Mouse (Mus musculus): ENCODE data around the gene Kdm2b.
A peak's percentile ranks its signal among the peaks of the same experiment; 100 is the strongest.

The Kdm2b gene

DNA sequence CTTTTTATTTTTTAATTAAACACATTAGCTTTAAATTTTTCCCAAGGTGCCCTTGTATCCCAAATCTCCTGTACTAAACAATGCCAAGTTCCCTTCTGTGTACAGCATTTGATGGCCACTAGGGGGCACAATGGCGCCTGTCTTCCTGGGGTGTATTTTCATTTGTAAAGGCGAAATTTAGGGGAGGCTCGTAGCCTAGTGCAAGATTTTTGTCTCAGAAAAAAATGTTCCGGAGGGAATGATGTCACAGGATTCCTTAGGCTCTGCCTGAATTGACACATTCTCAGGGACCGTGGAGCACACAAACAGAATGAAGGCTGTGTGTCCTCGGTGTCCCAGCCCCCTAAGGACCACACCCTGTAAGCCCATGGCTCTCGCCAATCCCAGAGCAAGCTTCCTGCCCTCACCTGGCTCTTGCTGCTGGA, 64.1 kb downstream of the Kdm2b start:
- peak; percentile 72 for DNase-seq

DNA sequence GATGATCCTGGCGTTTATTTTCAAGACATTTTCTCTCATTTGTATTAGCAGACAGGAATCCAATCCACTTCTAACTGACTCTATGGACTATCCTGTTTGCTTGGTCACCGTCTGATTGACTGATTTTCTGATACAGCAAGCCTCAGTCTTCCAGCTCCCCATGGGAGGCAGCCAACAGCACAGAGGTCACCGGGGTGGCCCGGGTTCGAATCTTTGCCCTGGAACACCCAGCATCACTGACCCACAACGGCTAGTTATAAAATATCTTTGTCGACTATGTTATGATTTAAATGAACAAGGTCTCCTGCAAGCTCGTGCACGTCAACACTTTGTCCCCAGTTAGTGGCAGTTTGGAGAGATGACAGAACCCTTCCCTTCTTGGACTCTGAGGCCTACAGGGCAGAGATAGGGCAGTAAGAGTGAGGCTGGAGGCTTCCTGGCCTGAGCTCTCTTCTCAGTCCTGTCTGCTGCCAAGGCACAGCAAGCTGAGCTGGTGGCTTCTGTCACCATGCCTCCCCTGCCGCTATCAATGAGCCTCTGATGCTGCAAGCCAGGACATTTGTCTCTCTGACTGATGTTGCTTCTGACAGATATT, 65.7 kb downstream of the Kdm2b start:
- DNase-seq: no peak

DNA sequence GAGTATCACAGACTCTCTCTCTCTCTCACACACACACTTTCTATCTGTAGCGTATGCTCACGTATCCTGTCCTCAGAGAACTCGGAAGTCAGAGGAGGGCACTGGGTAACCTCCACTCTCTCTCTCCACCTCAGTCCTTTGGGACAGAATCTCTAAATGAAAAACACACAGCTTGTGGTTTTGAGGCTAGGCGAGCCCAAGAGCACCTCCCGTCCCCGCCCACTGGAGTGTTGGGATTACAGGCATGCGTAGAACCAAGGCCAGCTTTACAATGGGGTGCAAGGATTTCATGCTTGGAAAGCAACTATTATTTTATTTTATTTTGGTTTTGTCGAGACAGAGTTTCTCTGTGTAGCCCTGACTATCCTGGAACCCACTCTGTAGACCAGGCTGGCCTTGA, 67.7 kb downstream of the Kdm2b start:
- DNase-seq: no peak

DNA sequence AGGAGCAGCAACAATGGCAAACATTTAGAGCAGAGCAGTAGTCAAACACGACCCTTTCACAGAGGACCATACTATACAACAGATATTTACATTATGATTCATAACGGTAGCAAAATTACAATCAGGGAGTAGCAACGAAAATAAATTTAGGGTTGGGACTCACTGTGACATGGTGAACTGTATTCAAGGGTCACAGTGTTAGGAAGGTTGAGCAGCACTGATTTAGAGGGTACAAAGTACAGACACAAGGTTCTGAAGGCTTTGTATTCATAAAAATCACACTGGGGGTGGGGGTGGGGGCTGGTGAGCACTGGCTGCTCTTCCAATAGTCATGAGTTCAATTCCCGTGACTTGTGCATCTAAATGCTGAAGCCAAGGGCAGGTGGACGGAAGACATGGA, 69.1 kb downstream of the Kdm2b start:
- DNase-seq: no peak

DNA sequence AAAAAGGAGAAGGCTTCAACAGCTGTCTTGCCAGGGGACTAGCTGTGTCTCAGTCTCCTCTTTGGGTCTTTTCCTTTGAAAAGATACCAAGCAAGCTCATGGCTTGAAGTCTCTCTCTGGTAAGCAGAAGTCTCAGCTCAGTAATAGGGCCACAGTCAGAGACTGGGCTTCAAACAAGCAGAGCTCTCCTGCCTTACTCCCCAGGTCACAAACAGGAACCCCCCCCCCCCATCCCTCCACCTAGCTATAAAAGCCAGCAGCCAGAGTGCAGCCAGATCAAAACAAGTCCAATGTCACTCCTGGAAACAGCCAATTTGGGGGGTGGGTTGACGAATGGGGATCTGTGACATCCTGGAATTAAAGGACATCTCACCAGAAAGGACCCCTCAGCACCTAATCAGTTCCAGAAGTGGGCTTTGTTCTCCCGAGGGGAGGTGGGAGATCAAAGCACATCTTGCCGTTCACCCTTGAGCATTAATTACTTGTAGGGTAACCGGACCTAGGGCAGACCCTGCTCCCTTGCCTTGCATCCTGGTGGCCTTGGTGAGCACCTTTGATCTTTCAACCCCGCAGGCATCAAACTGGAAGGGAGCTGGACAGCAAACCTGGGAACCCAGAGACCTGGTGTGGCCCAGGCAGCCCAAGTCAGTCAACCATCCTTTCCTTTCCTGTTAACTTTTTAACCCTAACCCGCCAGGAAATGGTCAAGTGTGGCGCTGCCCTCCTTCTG, 71.5 kb downstream of the Kdm2b start:
- DNase-seq: no peak

DNA sequence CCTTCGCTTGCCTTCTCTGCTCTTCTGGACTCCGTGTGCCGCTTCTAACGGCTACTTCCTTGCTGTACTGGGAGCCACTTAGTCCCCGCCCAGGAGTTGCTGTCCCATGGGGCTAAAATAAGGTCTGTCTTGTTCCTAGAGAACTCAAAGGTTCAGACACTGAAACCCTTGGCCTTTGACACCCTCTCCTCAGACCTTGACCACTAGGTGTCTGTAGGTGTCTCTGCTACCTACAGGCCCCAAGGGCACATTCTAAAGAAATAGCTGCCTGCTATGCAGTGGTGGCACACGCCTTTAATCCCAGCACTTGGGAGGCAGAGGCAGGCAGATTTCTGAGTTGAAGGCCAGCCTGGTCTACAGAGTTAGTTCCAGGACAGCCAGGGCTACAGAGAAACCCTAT, 73.5 kb downstream of the Kdm2b start:
- DNase-seq: no peak

DNA sequence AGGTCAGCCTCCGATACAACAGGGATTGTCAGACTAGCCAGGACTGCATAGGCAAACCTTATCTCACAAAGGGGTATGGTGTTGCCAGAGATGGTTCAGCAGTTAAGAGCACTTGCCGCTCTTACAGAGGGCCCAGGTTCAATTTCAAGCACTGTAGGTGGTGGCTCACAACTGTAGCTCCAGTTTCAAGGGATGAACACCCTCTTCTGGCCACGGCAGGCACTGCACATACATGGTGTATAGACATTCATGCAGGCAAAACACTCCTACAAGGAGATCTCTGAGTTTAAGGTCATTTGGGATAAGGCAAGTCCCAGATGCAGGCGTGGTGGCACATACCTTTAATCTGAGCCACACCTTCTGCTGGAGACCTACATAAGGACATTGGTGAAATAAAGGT, 76.8 kb downstream of the Kdm2b start:
- no peak for DNase-seq

DNA sequence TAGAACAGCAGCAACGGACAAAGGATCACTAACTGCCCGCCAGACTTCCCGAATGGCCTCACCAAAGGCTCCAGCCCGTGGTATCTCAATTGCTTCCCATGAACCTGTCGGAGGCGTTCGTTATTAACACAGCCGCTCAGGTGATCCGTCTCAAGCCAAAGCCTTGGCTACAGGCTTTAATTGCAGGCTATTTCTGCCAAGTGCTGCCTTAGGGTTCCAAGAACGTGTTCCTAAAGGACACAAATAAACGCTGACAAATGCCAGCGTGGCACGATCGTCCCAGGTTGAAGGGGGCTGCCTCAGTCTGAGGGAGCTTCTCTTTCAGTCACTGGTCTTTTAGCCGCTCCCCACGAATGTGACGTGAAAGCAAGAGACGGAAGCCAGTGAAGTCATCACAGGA, 80.1 kb downstream of the Kdm2b start:
- DNase-seq: no peak

DNA sequence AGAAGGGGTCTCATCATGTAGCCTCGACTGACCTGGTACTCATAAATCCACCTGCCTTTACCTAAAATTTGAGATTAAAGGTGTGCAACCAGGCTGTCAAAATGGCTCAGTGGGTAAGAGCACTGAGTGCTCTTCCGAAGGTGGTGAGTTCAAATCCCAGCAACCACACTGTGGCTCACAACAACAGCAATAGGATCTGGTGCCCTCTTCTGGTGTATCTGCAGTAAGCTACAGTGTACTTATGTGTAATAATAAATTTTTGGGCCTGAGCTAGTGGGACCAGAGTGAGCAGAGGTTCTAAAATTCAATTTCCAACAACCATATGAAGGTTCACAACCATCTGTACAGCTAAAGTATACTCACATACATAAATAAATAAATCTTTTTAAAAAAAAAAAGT, 81.6 kb downstream of the Kdm2b start:
- DNase-seq: no peak

DNA sequence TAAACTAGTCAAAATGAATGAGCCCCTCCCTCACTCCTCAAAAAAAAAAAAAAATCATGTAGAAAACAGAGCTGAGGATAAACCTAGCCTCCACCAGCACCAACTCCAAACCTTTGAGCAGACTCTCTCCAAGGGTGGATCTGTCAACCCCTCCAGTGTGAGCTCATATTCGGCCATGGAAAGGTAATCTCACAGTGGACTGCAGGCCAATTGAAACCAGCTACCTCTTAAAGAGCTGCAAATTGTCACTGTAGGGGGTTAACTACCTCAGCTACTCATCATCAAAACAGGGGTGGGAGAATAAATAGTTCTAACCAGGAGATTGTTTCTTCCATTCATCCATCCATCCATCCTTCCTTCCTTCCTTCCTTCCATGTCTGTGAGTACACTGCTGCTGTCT, 82.4 kb downstream of the Kdm2b start:
- DNase-seq: no peak

DNA sequence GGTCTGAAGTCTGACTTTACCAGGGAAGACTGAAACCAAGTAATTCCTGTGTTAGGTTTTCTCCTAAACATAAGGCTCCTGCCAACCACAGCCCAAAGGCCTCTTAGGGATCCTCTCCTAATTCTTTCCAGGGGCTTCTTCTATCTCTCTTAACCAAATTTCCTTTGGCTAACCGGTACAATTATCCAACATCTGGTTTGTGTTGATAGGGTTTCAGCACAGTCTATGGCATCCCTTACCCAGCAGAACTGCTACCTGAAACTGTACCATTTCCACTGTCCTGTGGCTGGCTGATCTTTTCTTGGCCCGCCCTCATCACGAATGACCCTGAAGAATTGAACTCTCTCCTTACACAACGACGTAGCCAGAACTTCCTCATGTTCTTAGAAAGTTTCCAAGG, 86.5 kb downstream of the Kdm2b start:
- DNase-seq: no peak

DNA sequence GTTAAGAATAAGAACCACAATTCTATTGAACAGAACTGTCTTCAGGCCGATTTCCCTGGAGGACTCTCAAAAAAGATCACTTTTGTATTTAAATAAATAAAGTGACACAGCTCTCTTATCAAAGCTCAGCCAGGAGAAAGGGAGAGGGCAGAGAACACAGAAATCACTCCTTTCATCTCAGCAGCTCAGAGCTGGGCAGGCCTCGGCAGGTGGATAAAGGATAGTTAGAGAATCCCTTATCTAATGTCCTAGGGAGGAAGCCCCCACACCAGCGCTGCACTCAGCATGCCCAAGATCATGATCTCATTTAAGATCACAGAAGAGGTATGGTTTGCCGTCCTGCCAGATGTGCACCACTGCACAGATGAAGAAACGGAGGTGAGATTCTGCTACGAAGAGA, 87.4 kb downstream of the Kdm2b start:
- DNase-seq: no peak

DNA sequence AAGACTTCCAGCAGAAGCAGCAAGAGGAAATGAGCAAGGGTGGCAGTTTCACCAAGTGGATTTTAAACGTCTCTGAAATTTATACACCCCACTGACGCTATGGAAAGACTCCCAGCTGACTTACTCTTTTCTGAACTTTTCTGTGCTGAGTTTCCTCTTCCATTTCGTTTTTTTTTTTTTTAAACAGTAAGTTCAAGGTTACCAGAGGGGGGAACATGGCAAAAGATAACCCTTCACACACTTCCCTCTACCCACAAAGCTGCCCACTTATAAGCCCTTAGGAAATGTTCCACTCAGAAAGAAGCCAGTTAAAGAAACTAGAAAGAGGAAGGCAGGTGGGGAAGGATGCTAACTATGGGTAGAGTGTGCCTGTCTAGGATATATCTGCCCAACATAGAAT, 88.0 kb downstream of the Kdm2b start:
- DNase-seq: no peak

DNA sequence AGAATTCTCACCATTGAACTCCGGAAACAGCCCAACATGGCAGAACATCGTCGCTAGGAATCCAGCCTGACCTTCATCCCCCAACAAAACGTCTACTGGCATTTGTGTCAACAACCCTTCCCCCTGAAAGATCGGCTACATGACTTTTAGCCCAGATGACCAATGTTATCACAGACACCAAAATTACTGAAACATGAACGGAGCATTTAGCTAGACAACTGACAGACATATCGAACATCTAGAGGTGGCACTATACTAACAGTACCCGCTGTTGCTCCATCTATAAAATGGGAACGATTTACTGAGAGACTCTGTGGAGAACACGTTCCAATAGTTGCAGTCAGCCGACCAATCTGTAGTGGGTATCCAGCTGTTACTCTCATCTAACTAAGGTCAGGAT, 88.4 kb downstream of the Kdm2b start:
- no peak for DNase-seq

DNA sequence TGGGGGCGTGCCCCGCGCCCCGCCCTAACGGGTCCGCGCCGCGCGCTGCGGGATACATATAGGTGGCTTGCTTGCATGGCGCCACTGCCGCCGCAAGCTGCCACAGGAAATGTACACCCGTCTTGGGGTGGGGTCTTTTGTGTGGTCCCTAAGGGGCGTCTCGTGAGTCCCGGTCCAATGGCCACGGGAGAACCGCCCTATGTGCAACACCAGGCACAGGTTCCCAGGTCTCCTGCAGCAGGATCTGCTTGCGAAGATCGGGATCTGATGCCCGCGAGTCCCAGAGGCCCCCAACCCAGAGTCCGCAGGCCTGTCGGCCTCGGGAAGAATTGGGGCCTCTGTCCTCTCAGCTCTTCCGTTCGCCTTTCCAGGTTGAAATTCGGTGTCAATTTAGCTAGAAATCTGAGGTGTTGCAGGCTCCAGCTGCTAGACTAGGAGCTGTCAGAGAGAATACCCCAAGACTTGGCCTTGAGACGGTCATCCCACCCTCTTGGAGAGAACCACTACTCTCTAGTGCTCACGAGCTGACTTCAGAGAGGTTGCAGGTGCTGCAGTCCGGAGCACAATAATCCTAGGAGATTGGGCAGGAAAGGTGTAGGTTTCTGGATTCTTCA, 89.0 kb downstream of the Kdm2b start:
- DNase-seq: no peak

DNA sequence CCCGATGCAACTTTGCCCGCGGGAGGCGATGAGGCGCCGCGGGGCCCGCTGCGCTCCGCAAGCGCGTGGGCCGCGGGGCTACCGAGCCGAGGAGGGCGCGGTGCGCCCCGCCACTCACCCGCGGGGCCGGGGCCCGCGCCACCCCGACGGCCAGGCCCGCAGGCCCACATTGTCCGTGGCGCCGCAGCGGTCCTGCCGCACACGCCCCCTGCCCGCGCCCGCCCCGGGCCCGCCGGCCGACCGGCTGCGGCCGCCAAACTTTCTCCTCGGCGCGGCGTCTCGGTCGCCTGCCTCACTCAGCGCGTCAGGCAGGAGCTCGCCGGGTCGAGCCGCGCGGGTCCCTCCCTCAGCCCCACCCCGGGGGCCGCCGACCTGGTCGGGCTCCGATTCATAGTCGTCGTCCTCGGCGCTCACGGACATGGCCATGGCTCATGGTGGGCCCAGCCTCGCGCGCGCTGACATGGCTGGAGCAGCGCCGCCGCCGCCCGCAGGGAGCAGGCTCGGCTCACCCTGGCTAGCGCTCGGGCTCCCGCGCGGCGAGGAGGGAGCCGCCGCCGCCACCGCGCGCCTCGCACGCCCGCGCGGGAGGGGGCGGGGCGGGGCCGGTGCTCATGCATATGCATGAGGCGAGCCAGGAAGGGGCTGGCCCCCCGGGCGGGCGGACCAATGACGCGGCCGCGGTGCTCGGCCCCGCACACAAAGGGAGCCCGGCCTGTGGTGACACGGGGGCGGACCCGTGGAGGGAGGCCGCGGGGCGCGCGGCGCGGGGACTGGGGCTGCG, 89.7 kb downstream of the Kdm2b start:
- peak; percentile 91 for DNase-seq

DNA sequence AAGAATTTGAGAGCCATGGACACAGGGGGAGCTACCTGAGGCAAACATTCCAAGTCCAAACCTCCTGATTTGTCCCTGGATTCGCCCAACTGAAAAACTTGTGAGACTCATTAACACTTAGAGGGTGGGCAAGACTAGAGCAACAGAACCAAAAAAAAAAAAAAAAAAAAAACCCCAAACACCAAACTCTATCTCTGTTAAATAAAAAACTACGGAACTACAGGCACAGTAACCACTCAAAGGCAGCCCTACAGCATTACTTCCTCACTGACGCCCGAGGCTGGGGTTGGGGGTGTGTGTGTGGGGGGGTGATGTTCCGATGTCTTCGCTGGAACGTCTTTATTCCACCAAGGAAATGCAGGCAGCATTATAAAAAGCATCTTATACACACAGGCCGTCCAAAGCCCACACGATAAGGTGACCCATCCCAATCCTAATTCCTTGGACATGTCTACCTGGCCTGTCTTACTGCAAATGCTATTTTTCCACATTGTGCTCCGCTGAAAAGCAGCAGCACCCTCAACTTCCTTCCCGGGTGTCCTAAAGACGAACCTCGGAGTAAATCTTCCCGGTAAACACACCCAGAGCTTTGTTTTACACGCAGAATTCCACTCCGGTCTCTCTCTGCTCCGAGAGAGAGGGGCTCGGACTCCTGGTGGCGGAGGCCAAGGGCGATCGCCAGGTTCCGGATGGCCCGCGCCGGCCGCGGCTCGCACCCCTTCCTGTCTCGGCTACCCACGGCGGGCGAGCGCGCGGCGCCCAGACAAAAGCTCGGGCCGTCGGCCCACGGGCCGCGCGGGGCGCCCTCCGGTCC, 90.5 kb downstream of the Kdm2b start:
- peak; percentile 42 for DNase-seq

DNA sequence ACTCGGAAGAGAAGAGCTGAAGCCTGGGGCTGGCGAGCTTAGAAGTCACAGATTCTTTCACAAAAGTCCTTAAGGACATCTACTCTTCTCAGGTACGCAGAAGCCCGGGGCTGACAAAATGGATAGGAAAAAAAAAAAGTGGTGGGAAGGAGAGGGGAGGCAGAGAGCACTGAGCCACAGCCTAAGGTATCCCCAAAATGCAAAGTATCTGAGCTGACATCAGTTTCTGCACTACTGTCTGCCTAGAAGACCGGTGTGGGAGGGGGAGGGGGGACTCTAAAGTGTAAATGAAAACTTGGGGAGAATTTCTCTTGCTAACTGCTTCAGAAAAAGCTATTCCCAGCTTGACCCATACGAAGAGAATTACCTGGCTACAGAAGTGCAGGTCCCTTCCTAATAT, 91.5 kb downstream of the Kdm2b start:
- no peak for DNase-seq

DNA sequence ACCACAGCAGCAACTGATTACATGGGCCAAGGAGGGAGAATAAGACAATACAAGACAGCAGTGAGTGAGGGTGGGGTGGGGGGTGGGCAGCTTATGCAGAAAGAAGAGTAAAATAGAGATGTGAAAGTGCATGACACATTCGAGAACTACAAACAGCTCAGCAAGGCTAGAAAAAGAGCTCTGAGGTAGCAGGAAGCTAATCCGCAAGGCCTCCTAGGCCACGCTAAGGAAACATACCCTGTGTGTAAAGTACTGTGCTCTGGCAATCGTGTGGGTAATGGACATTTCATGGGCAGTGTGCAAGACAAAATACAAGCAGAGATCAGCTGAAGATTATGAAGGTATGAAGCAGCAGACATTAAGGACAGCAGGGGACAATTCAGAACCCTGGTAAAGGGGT, 94.8 kb downstream of the Kdm2b start:
- no peak for DNase-seq

DNA sequence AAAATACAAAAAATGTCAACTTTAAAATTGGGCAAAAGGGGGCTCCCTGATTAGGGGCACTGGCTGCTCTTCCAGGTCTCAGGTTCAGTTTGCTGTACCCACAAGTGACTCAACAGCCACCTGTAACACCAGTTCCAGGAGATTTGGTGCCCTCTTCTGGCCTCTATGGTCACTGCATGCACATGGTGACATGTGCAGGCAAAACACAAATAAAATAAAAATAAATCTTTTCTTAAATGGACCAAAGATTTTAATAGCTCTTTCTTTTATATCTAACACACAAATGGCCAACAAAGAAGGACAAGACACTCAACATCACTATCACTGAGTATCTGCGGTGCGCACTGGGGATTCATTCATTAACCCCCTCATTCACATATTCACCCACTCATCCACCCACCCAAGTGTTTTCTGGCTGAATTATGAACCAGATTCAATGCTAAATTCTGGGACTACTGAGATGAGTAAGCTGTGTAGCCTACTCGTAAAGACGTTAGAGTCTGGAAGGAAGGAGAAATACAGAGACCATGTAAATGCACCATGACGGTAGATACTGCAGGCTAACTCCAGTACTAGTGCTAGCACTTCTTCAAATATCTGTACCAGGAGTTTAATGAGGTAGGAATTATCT, 95.5 kb downstream of the Kdm2b start:
- DNase-seq: peak; percentile 82

DNA sequence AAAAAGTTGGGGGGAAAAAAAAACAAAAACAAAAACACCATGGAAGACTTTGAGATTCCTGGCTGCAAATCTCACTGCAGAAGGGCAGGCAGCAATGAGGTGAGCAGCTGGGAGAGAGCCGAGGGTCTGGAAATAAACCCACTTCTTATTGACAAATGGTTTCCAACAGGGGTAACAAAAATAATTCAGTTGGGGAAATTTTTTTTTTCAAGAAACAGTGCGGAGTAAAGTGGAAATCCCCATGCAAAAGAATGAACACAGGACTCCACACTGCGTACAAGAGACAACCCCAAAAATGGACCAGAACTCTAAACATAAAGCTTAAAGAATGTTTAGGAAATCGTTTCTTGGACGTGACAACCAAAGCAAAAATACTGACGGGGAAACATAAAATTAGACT, 96.4 kb downstream of the Kdm2b start:
- DNase-seq: no peak

DNA sequence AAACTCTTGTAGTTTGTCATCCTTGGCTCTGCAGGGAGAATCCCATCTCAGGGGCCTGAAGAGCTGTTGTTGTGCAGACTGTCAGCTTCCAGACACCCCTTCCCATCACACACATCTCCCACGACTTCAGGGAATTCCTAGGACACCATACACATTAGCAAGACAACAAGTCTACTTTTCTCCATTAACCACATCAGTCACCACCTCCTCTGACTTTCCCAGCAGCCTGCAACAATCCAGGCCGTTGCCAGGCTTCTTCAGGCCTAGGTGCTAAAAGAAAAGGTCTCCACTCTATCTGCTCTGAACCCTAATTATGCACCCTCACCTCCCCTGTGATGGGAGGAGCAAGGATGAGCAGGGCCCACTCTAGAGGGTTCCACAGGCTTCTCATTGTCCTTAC, 99.2 kb downstream of the Kdm2b start:
- no peak for DNase-seq

All from thymus, postnatal 25 days (tissue).